ENCODE assay signal across 34 mouse cellular contexts in the genomic region with DNA sequence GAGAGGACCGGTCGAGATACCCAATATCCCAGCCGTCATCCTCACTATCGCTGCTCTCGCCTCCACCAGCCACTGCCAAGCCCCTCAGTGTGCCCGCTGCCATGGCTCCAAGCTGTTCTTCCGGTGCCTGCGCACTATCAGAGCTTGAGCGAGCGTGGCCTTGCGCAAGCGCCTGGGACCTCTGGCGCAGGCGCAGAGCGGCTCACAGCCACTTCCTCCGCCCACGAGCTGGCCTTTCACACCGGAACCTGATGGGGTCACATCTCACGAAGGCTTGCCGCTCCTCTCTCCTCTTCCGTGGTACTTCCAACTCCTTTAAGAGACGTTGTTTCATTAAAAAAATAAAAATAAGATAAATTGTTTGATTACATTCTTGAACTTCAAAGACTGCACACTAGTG. TPM values are rescaled to one million over a fixed set of nuclear protein-coding genes. Genes with fewer than 3 reads are reported as not detected.
DNase-seq lines count a peak whose midpoint lies in the region; TF ChIP-seq lines count a peak whose summit lies in the region.
"Had no signal": no experiment of that assay in that cellular context is flagged by ENCODE, and none has a peak within 500 bp of the region (broad histone marks: within the 10 kb centered on the region; RNA-seq: fewer than 3 reads in every experiment).

Gene Asz1 (minus strand): TSS at position 128 of the 400 bp plus-strand sequence.

- no peaks in the 10 kb centered on the region; the same call in 1 of the 2 replicates for H3K36me3 ChIP-seq in testis, adult 2 months (ENCODE audit: control insufficient read depth, insufficient read depth, low read length)
- H3K36me3 ChIP-seq in embryonic facial prominence, embryonic 10.5 days (replicated peaks): no peaks in the 10 kb centered on the region
- H3K36me3 ChIP-seq: embryonic facial prominence, embryonic 12.5 days; embryonic facial prominence, embryonic 15.5 days; G1E; heart, embryonic 12.5 days; heart, embryonic 15.5 days; hindbrain, embryonic 10.5 days; hindbrain, embryonic 13.5 days had no signal

- H3K9me3 ChIP-seq in embryonic facial prominence, embryonic 10.5 days: no peaks in the 10 kb centered on the region
- H3K9me3 ChIP-seq: embryonic facial prominence, embryonic 12.5 days; embryonic facial prominence, embryonic 15.5 days; G1E; heart, embryonic 12.5 days; heart, embryonic 15.5 days; hindbrain, embryonic 10.5 days; hindbrain, embryonic 13.5 days had no signal

- TF ChIP-seq POLR2A in testis, adult 2 months (IDR thresholded peaks at IDR 0.05; ENCODE audit: control insufficient read depth, low read depth, low read length): peak; percentile 86

- WGBS in embryonic facial prominence, embryonic 10.5 days: 96% methylated on average over 22 of the region's 22 CpGs

- intact Hi-C loops in gastrocnemius, adult 2 months (cut with DNase I): no loop called here

- TF ChIP-seq CTCF in testis, adult 2 months (IDR thresholded peaks at IDR 0.05; ENCODE audit: control insufficient read depth, insufficient read depth, insufficient replicate concordance, low read depth, low read length): no peak
- no peak for TF ChIP-seq CTCF in gastrocnemius, adult 2 months (IDR thresholded peaks at IDR 0.05)

- no peaks in the 10 kb centered on the region for H3K4me1 ChIP-seq in testis, adult 2 months (ENCODE audit: control insufficient read depth, insufficient read depth, low read length)
- no peaks in the 10 kb centered on the region for H3K4me1 ChIP-seq in embryonic facial prominence, embryonic 10.5 days
- H3K4me1 ChIP-seq: embryonic facial prominence, embryonic 12.5 days; embryonic facial prominence, embryonic 15.5 days; heart, embryonic 12.5 days; heart, embryonic 15.5 days; hindbrain, embryonic 10.5 days; hindbrain, embryonic 13.5 days had no signal

- peak within 1 kb of the TSS; percentile 93 for H3K4me3 ChIP-seq in testis, adult 2 months (ENCODE audit: control insufficient read depth, low read depth, low read length)
- H3K4me3 ChIP-seq in embryonic facial prominence, embryonic 10.5 days: no peak within 1 kb of the TSS
- H3K4me3 ChIP-seq in gastrocnemius, adult 2 months: no peak within 1 kb of the TSS
- H3K4me3 ChIP-seq: embryonic facial prominence, embryonic 12.5 days; embryonic facial prominence, embryonic 15.5 days; heart, embryonic 12.5 days; heart, embryonic 15.5 days; hindbrain, embryonic 10.5 days; hindbrain, embryonic 13.5 days had no signal

- no peaks in the 10 kb centered on the region for H3K27me3 ChIP-seq in testis, adult 2 months (ENCODE audit: control insufficient read depth, insufficient read depth, low read length)
- no peaks in the 10 kb centered on the region for H3K27me3 ChIP-seq in embryonic facial prominence, embryonic 10.5 days (replicated peaks; ENCODE audit: low read depth, poor library complexity, severe bottlenecking)
- H3K27me3 ChIP-seq: CH12.LX; embryonic facial prominence, embryonic 12.5 days; embryonic facial prominence, embryonic 15.5 days; heart, embryonic 12.5 days; heart, embryonic 15.5 days; hindbrain, embryonic 13.5 days had no signal

- peak within 1 kb of the TSS; percentile 81 for H3K27ac ChIP-seq in testis, adult 2 months (ENCODE audit: control insufficient read depth, insufficient read depth, low read depth, low read length)
- H3K27ac ChIP-seq in embryonic facial prominence, embryonic 10.5 days (replicated peaks): no peak within 1 kb of the TSS
- no peak within 1 kb of the TSS for H3K27ac ChIP-seq in gastrocnemius, adult 2 months
- H3K27ac ChIP-seq: embryonic facial prominence, embryonic 12.5 days; embryonic facial prominence, embryonic 15.5 days; heart, embryonic 15.5 days; hindbrain, embryonic 10.5 days; hindbrain, embryonic 13.5 days had no signal

- no peak for DNase-seq in urinary bladder, adult 2 months (ENCODE audit: low spot score)
- DNase-seq in urinary bladder, adult 18-20 months (ENCODE audit: low spot score in 2 of 2): no peak
- peak; percentile 94 for DNase-seq in MN1 (ENCODE audit: low spot score)
- no peak for DNase-seq in embryonic facial prominence, embryonic 10.5 days (ENCODE audit: low spot score)
- no peak for DNase-seq in gastrocnemius, adult 2 months
- no peak for DNase-seq in left cerebral cortex, adult 8-10 months (ENCODE audit: low spot score in 2 of 2)
- no peak for DNase-seq in right cerebral cortex, postnatal 4 days
- DNase-seq: adrenal gland, postnatal 10 days; adrenal gland, postnatal 36 days; B cell, adult 2 months; cerebellum, adult 18-20 months; cerebellum, adult 9-10 months; cerebellum, postnatal 14 days; forebrain, postnatal 0 days; gastrocnemius, postnatal 25 days; heart, adult 18-20 months; heart, postnatal 10 days; heart, postnatal 36 days had no signal

RNA-seq across cellular contexts. Expression of gene Asz1, which starts in this region (rescaled TPM):
- 34.2 and 53.5 TPM in 2 replicates for polyA plus RNA-seq in urinary bladder, adult 2 months (2012; rRNA removed)
- polyA plus RNA-seq in testis, adult 2 months (2012; rRNA removed): 9.9 and 16.1 TPM in 2 replicates
- not detected in 2 replicates for polyA plus RNA-seq in embryonic facial prominence, embryonic 10.5 days (2016; fragmentation: Nextera tagmentation; extraction: Ambion mirVana)
- total RNA-seq in gastrocnemius, adult 2 months (2021): not detected
- not detected for total RNA-seq in left cerebral cortex, adult 8-10 months (2022)
- total RNA-seq: adrenal gland, adult 18-20 months; adrenal gland, postnatal 10 days; adrenal gland, postnatal 36 days; CH12.LX; forebrain, postnatal 0 days; gastrocnemius, adult 8-10 months; gastrocnemius, postnatal 25 days; heart, adult 18-20 months; heart, postnatal 10 days; heart, postnatal 36 days had no signal
- polyA plus RNA-seq: embryonic facial prominence, embryonic 12.5 days; embryonic facial prominence, embryonic 15.5 days; forebrain, embryonic 11.5 days; forebrain, embryonic 14.5 days; forebrain, postnatal 0 days; frontal cortex, adult 2 months; G1E; gonadal fat pad, adult 2 months; heart, embryonic 12.5 days; hindbrain, embryonic 10.5 days; hindbrain, embryonic 13.5 days; hindbrain, embryonic 16.5 days had no signal

Comparison
In these comparisons a context has a peak if more than half of its experiments do, and no peak if none do; other contexts are left out.
1. RNA of gene Asz1 (polyA plus RNA-seq): 34.2 to 53.5 TPM in urinary bladder, adult 2 months and 9.9 to 16.1 TPM in testis, adult 2 months; not detected in embryonic facial prominence, embryonic 10.5 days; every median in the first group is over 10 times any median in the second.